Mouse (Mus musculus): ENCODE measurements around the gene Fbxl20. TPM values are rescaled to one million over a fixed set of nuclear protein-coding genes. Genes with fewer than 3 reads are reported as not detected.

Gene Fbxl20
- polyA plus RNA-seq, 1 experiment from 2014 or later, result 10.8 TPM

GRCm38 (mm10) chr11:98113504-98113903 lies 36.7 kb downstream of the Fbxl20 start:
- H3K9me3 ChIP-seq (ENCODE audit: control insufficient read depth, low read length), result no peaks in the 10 kb centered on the region
- H3K4me1 ChIP-seq (replicated peaks; ENCODE audit: control insufficient read depth, insufficient read depth, low read length), result no peaks in the 10 kb centered on the region
- peaks cover 11% of the 10 kb centered on the region for H3K36me3 ChIP-seq (ENCODE audit: control insufficient read depth, insufficient read depth, low read length)
- DNase-seq (ENCODE audit: low spot score), result no peak
- H3K27ac ChIP-seq (ENCODE audit: low read depth, low read length), result no peak overlapping the region
- H3K4me2 ChIP-seq, result no peak overlapping the region
- WGBS, result 61% methylated on average over 4 of the region's 4 CpGs
- H3K9ac ChIP-seq (ENCODE audit: low read depth, low read length), result no peak overlapping the region
- no peak overlapping the region for H3K4me3 ChIP-seq (ENCODE audit: low read depth, low read length)
- H3K27me3 ChIP-seq (replicated peaks; ENCODE audit: control insufficient read depth, insufficient read depth, low read length), result no peaks in the 10 kb centered on the region
- ATAC-seq (replicated peaks; ENCODE audit: low FRiP score), result no peak

GRCm38 (mm10) chr11:98109706-98110105 lies 40.5 kb downstream of the Fbxl20 start:
- H3K27me3 ChIP-seq (replicated peaks; ENCODE audit: control insufficient read depth, insufficient read depth, low read length), result no peaks in the 10 kb centered on the region
- DNase-seq (ENCODE audit: low spot score) (no peak), ATAC-seq (replicated peaks; ENCODE audit: low FRiP score) (no peak)
- no peak overlapping the region for H3K9ac ChIP-seq (ENCODE audit: low read depth, low read length)
- H3K4me1 ChIP-seq (replicated peaks; ENCODE audit: control insufficient read depth, insufficient read depth, low read length), result no peaks in the 10 kb centered on the region
- no peak overlapping the region for H3K27ac ChIP-seq (ENCODE audit: low read depth, low read length)
- peaks cover 11% of the 10 kb centered on the region for H3K36me3 ChIP-seq (ENCODE audit: control insufficient read depth, insufficient read depth, low read length)
- no peaks in the 10 kb centered on the region for H3K9me3 ChIP-seq (ENCODE audit: control insufficient read depth, low read length)
- 88% methylated on average over 5 of the region's 5 CpGs for WGBS
- H3K4me3 ChIP-seq (ENCODE audit: low read depth, low read length), result no peak overlapping the region
- no peak overlapping the region for H3K4me2 ChIP-seq

- Histone ChIP-seq H3K4me2 (no peak overlapping the region), H3K9me3 (ENCODE audit: control insufficient read depth, low read length) (no peaks in the 10 kb centered on the region), H3K36me3 (ENCODE audit: control insufficient read depth, insufficient read depth, low read length) (peaks cover 9% of the 10 kb centered on the region; the same call in 1 of the 2 replicates), H3K4me1 (replicated peaks; ENCODE audit: control insufficient read depth, insufficient read depth, low read length) (no peaks in the 10 kb centered on the region), H3K4me3 (ENCODE audit: low read depth, low read length) (no peak overlapping the region), H3K27me3 (replicated peaks; ENCODE audit: control insufficient read depth, insufficient read depth, low read length) (no peaks in the 10 kb centered on the region), H3K27ac (ENCODE audit: low read depth, low read length) (no peak overlapping the region), H3K9ac (ENCODE audit: low read depth, low read length) (no peak overlapping the region)
- no peak for ATAC-seq (replicated peaks; ENCODE audit: low FRiP score)
- no peak for DNase-seq (ENCODE audit: low spot score)
- whole genome bisulfite sequencing, result 92% methylated on average over 3 of the region's 3 CpGs
These were observed 48.9 kb downstream of the Fbxl20 start for GRCm38 (mm10) chr11:98101332-98101731.

- ATAC-seq (replicated peaks; ENCODE audit: low FRiP score) (no peak), DNase-seq (ENCODE audit: low spot score) (no peak)
- H3K36me3 ChIP-seq (ENCODE audit: control insufficient read depth, insufficient read depth, low read length), result peaks cover 6% of the 10 kb centered on the region; the same call in 1 of the 2 replicates
- no peaks in the 10 kb centered on the region for H3K9me3 ChIP-seq (ENCODE audit: control insufficient read depth, low read length)
- H3K4me1 ChIP-seq (replicated peaks; ENCODE audit: control insufficient read depth, insufficient read depth, low read length), result peaks cover 4% of the 10 kb centered on the region
- 86% methylated on average over 9 of the region's 9 CpGs for WGBS
- no peak overlapping the region for H3K4me3 ChIP-seq (ENCODE audit: low read depth, low read length)
- no peak overlapping the region for H3K9ac ChIP-seq (ENCODE audit: low read depth, low read length)
- no peaks in the 10 kb centered on the region for H3K27me3 ChIP-seq (replicated peaks; ENCODE audit: control insufficient read depth, insufficient read depth, low read length)
- no peak overlapping the region for H3K27ac ChIP-seq (ENCODE audit: low read depth, low read length)
- no peak overlapping the region for H3K4me2 ChIP-seq
These were observed 59.6 kb downstream of the Fbxl20 start for GRCm38 (mm10) chr11:98090583-98090982.

GRCm38 (mm10) chr11:98088224-98088623 lies 62.0 kb downstream of the Fbxl20 start:
- ATAC-seq (replicated peaks; ENCODE audit: low FRiP score) (no peak; the same call in 1 of the 2 replicates), DNase-seq (ENCODE audit: low spot score) (no peak)
- H3K27me3 ChIP-seq (replicated peaks; ENCODE audit: control insufficient read depth, insufficient read depth, low read length), result no peaks in the 10 kb centered on the region
- no peak overlapping the region for H3K27ac ChIP-seq (ENCODE audit: low read depth, low read length)
- 42% methylated on average over 7 of the region's 7 CpGs for WGBS
- H3K4me3 ChIP-seq (ENCODE audit: low read depth, low read length), result no peak overlapping the region
- no peak overlapping the region for H3K9ac ChIP-seq (ENCODE audit: low read depth, low read length)
- no peaks in the 10 kb centered on the region for H3K9me3 ChIP-seq (ENCODE audit: control insufficient read depth, low read length)
- H3K4me1 ChIP-seq (replicated peaks; ENCODE audit: control insufficient read depth, insufficient read depth, low read length), result peaks cover 4% of the 10 kb centered on the region
- H3K4me2 ChIP-seq, result no peak overlapping the region
- peaks cover 6% of the 10 kb centered on the region; the same call in 1 of the 2 replicates for H3K36me3 ChIP-seq (ENCODE audit: control insufficient read depth, insufficient read depth, low read length)

- no peaks in the 10 kb centered on the region for H3K27me3 ChIP-seq (replicated peaks; ENCODE audit: control insufficient read depth, insufficient read depth, low read length)
- H3K4me2 ChIP-seq, result no peak overlapping the region
- H3K4me3 ChIP-seq (ENCODE audit: low read depth, low read length), result no peak overlapping the region
- H3K9me3 ChIP-seq (ENCODE audit: control insufficient read depth, low read length), result no peaks in the 10 kb centered on the region
- H3K4me1 ChIP-seq (replicated peaks; ENCODE audit: control insufficient read depth, insufficient read depth, low read length), result peaks cover 4% of the 10 kb centered on the region
- DNase-seq (ENCODE audit: low spot score) (no peak), ATAC-seq (replicated peaks; ENCODE audit: low FRiP score) (no peak)
- peaks cover 2% of the 10 kb centered on the region; the same call in 1 of the 2 replicates for H3K36me3 ChIP-seq (ENCODE audit: control insufficient read depth, insufficient read depth, low read length)
- WGBS, result 70% methylated on average over 7 of the region's 7 CpGs
- H3K9ac ChIP-seq (ENCODE audit: low read depth, low read length), result no peak overlapping the region
- no peak overlapping the region for H3K27ac ChIP-seq (ENCODE audit: low read depth, low read length)
These were observed 63.6 kb downstream of the Fbxl20 start for GRCm38 (mm10) chr11:98086574-98086973.

GRCm38 (mm10) chr11:98086141-98086540 lies 64.1 kb downstream of the Fbxl20 start:
- H3K36me3 ChIP-seq (ENCODE audit: control insufficient read depth, insufficient read depth, low read length), result no peaks in the 10 kb centered on the region
- WGBS, result 90% methylated on average over 9 of the region's 9 CpGs
- no peak overlapping the region for H3K4me3 ChIP-seq (ENCODE audit: low read depth, low read length)
- H3K9me3 ChIP-seq (ENCODE audit: control insufficient read depth, low read length), result no peaks in the 10 kb centered on the region
- no peaks in the 10 kb centered on the region for H3K27me3 ChIP-seq (replicated peaks; ENCODE audit: control insufficient read depth, insufficient read depth, low read length)
- peaks cover 4% of the 10 kb centered on the region for H3K4me1 ChIP-seq (replicated peaks; ENCODE audit: control insufficient read depth, insufficient read depth, low read length)
- no peak overlapping the region for H3K4me2 ChIP-seq
- H3K27ac ChIP-seq (ENCODE audit: low read depth, low read length), result no peak overlapping the region
- DNase-seq (ENCODE audit: low spot score), result no peak
- no peak for ATAC-seq (replicated peaks; ENCODE audit: low FRiP score)
- H3K9ac ChIP-seq (ENCODE audit: low read depth, low read length), result no peak overlapping the region

- 79% methylated on average over 7 of the region's 7 CpGs for WGBS
- no peak for ATAC-seq (replicated peaks; ENCODE audit: low FRiP score)
- Histone ChIP-seq H3K27ac (ENCODE audit: low read depth, low read length) (no peak overlapping the region), H3K4me3 (ENCODE audit: low read depth, low read length) (no peak overlapping the region), H3K4me1 (replicated peaks; ENCODE audit: control insufficient read depth, insufficient read depth, low read length) (no peaks in the 10 kb centered on the region), H3K9ac (ENCODE audit: low read depth, low read length) (no peak overlapping the region), H3K4me2 (no peak overlapping the region), H3K27me3 (replicated peaks; ENCODE audit: control insufficient read depth, insufficient read depth, low read length) (no peaks in the 10 kb centered on the region), H3K9me3 (ENCODE audit: control insufficient read depth, low read length) (no peaks in the 10 kb centered on the region), H3K36me3 (ENCODE audit: control insufficient read depth, insufficient read depth, low read length) (no peaks in the 10 kb centered on the region)
- DNase-seq (ENCODE audit: low spot score), result no peak
These were observed 67.5 kb downstream of the Fbxl20 start for GRCm38 (mm10) chr11:98082745-98083144.

- no peak overlapping the region for H3K9ac ChIP-seq (ENCODE audit: low read depth, low read length)
- no peaks in the 10 kb centered on the region for H3K36me3 ChIP-seq (ENCODE audit: control insufficient read depth, insufficient read depth, low read length)
- no peak overlapping the region for H3K4me3 ChIP-seq (ENCODE audit: low read depth, low read length)
- ATAC-seq (replicated peaks; ENCODE audit: low FRiP score), result no peak
- no peak for DNase-seq (ENCODE audit: low spot score)
- no peak overlapping the region for H3K4me2 ChIP-seq
- H3K9me3 ChIP-seq (ENCODE audit: control insufficient read depth, low read length), result no peaks in the 10 kb centered on the region
- H3K4me1 ChIP-seq (replicated peaks; ENCODE audit: control insufficient read depth, insufficient read depth, low read length), result no peaks in the 10 kb centered on the region
- 80% methylated on average over 6 of the region's 6 CpGs for WGBS
- no peaks in the 10 kb centered on the region; the same call in 1 of the 2 replicates for H3K27me3 ChIP-seq (replicated peaks; ENCODE audit: control insufficient read depth, insufficient read depth, low read length)
- no peak overlapping the region for H3K27ac ChIP-seq (ENCODE audit: low read depth, low read length)
These were observed 69.8 kb downstream of the Fbxl20 start for GRCm38 (mm10) chr11:98080450-98080849.

Data from liver, embryonic 11.5 days (tissue).